Mouse (Mus musculus): ENCODE data around the gene Cd55b.
"Not testable (repeated sequence)": the region's sequence is repeated elsewhere in the genome, so short reads cannot be mapped to it uniquely, and the experiment has no call there.

The Cd55b gene

DNA sequence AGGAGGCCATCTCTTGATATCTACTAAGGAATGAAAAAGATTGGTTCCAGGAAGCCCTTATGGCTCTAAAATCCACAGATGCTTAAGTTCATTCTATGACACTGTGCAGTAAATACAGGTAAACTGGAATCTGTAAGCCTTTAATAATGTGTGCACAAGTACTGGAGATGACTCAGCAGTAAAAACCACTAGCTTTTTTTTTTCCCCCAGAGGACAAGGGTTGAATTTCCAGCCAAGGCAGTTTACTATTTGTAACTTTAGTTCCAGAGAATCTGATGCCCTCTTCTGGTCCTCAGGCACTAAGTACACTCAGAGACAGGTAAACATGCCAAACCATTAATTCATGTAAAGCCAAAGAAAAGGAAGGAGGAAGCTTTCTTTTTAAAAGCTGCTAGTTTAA lies 25.7 kb downstream of the Cd55b start:
- not testable (repeated sequence) for H3K27me3 ChIP-seq (ENCODE audit: insufficient read depth, low read length); H3K9me3 ChIP-seq (ENCODE audit: low read length); H3K36me3 ChIP-seq (ENCODE audit: insufficient read depth, low read length); H3K4me3 ChIP-seq (replicated peaks; ENCODE audit: low read length); H3K4me1 ChIP-seq (replicated peaks; ENCODE audit: low read depth, low read length)

DNA sequence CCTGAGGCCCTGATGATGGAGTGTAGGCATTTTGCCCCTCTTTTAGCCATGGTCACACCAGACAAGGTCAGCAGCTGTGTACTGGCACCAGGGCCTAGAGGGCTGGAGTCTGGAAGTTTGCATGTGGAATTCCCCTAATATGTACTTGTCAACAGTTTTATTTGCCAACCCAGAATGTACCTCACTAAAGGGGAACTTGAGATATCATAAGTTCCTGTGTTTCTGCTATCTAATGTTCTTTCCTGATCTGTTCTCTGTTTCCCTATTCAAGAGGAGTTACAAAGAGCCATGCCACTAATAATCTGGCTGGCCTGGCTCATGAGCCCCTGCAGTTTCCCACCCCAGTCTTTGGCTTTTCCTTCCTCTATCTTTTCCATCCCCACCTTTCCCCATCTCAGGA lies 35.5 kb downstream of the Cd55b start:
- H3K4me3 ChIP-seq (replicated peaks; ENCODE audit: low read length); H3K4me1 ChIP-seq (replicated peaks; ENCODE audit: low read depth, low read length); H3K27me3 ChIP-seq (ENCODE audit: insufficient read depth, low read length); H3K36me3 ChIP-seq (ENCODE audit: insufficient read depth, low read length): not testable (repeated sequence)
- peaks cover 19% of the 10 kb centered on the region for H3K9me3 ChIP-seq (ENCODE audit: low read length)

DNA sequence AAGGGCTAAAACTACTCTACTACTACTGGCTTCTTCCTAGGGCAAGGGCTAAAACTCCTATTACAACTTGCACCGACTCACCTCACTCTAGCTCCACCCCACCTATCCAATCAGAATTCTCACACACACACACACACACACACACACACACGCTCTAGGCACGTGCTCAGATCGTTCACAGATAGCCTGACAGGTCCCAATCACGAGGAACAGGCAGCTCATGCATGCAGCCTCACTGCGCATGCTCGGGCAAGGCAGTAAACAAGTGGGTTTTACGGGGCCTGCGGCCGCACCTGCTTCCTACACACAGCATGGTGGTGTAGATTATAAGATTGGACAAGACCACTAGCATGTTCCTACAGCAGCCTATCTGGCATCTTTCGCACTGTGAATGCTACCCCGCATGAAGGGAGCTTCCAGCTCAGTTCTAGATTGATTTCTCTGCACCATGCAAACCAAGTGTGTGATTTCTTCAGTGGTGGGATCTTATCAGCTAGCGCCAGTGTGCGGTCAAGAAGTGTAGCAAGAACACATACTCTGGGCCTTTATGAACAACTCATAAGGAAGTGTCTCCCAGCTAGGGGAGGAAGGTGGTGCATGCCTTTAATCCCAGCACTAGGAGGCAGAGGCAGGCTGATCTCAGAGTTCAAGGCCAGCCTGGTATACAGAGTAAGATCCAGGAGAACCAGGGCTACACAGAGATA lies 44.9 kb downstream of the Cd55b start:
- H3K4me1 ChIP-seq (replicated peaks; ENCODE audit: low read depth, low read length) = no peaks in the 10 kb centered on the region
- H3K27me3 ChIP-seq (ENCODE audit: insufficient read depth, low read length) = peaks cover 4% of the 10 kb centered on the region; the same call in 1 of the 2 replicates
- no peaks in the 10 kb centered on the region for H3K36me3 ChIP-seq (ENCODE audit: insufficient read depth, low read length)
- H3K4me3 ChIP-seq (replicated peaks; ENCODE audit: low read length) = no peak overlapping the region
- peaks cover 14% of the 10 kb centered on the region for H3K9me3 ChIP-seq (ENCODE audit: low read length)
- TF ChIP-seq POU5F1 (IDR thresholded peaks at IDR 0.05; ENCODE audit: borderline replicate concordance, low read length) = no peak

DNA sequence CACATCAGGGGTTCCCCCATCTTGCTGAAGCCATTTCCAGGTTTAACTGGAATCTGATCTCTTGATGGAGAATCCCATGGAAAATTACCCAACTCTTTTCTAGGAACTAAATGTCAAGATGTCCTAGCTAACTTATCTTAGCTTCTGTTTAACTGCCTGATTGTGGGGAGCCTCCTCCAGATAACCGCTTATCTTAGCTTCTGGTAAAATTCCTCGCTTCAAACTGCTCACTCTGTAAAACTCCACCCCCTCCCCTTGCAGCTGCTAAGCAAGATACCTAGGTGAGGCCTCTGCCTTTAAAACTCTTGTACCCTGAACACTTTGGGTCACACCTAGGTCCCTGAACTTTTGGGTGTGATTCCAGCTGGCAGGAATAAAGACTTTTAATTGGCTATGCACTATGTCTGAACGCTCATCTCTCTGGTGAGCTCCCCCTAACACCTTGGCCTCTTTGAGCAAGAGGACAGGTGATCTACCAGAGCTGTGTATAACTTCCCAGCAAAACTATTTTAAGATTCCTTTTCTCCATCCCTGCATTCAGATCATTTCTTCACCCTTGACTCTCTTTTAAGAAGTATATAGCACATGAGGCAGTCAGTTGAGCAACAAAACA lies 48.5 kb downstream of the Cd55b start:
- Histone ChIP-seq H3K4me3 (replicated peaks; ENCODE audit: low read length) (no peak overlapping the region), H3K4me1 (replicated peaks; ENCODE audit: low read depth, low read length) (no peaks in the 10 kb centered on the region), H3K9me3 (ENCODE audit: low read length) (no peaks in the 10 kb centered on the region), H3K36me3 (ENCODE audit: insufficient read depth, low read length) (no peaks in the 10 kb centered on the region), H3K27me3 (ENCODE audit: insufficient read depth, low read length) (peaks cover 4% of the 10 kb centered on the region; the same call in 1 of the 2 replicates)
- TF ChIP-seq NANOG (IDR thresholded peaks at IDR 0.05; ENCODE audit: borderline replicate concordance, low read length) (no peak), CTCF (conservative IDR thresholded peaks at IDR 0.05; ENCODE audit: low read length) (no peak), POU5F1 (IDR thresholded peaks at IDR 0.05; ENCODE audit: borderline replicate concordance, low read length) (no peak)

DNA sequence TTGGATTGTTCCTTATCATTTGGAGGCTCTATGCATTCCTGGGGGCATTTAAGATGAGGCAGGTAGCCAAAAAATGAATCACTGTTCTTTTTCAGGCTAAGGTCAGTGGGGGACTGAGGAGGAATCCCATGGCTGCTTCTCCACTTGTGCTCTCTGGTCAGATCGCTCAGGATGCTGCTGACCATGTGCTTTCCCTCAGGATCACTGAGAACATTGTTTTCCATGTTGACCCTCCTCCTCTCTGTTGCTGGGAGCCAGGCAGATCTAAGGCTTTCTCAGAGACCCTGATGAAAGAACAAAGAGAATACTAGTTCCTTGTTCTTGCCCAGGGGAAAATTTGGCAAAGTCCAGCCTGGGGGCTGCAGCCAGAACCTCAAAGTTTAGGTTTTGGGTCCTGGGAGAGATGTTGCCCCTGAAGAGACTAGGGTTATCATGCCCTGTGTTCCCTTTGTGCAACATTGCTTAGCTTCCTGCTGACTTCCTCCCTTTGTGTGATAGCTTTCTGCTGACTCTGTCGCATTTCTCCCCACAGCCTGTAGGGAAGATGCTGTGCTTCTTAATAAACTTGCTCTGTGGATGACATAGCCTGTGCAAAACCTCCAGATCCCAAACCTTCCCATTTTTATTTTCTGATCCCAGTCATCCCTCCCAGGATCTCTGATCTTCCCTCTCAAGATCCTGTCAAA lies 49.3 kb downstream of the Cd55b start:
- Histone ChIP-seq H3K4me3 (replicated peaks; ENCODE audit: low read length) (no peak overlapping the region), H3K9me3 (ENCODE audit: low read length) (no peaks in the 10 kb centered on the region), H3K36me3 (ENCODE audit: insufficient read depth, low read length) (no peaks in the 10 kb centered on the region), H3K27me3 (ENCODE audit: insufficient read depth, low read length) (peaks cover 4% of the 10 kb centered on the region; the same call in 1 of the 2 replicates), H3K4me1 (replicated peaks; ENCODE audit: low read depth, low read length) (no peaks in the 10 kb centered on the region)
- TF ChIP-seq POU5F1 (IDR thresholded peaks at IDR 0.05; ENCODE audit: borderline replicate concordance, low read length) (no peak), NANOG (IDR thresholded peaks at IDR 0.05; ENCODE audit: borderline replicate concordance, low read length) (no peak), CTCF (conservative IDR thresholded peaks at IDR 0.05; ENCODE audit: low read length) (no peak)

DNA sequence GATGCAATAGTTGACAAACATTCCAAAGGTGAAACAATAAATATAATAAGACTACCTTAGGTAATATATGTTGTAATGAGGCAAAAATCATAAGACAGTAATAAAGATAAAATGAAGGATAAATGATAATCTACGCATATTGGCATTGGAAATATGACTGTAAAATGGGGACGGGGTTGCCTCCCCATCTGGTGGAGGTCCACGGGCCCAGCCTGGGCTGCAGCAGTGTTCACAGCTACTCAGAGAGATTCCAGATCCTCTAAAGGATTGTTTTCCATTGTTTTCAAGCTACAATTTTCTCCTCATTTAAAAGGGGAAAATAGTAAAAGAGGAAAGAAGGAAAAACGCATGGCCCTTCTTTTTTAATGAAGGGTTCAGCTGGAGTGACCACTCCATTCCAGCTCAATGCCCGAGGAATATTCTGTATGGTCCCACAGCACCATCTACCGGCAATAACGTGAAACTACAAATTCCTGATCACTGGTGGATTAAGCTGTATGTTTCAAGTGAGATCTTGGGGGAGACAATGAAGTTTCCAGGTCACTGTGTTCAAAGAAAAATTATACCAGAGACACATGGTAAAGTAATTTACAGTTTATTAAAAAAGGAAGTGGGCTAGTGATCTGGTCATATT lies 50.8 kb downstream of the Cd55b start:
- no peak overlapping the region for H3K4me3 ChIP-seq (replicated peaks; ENCODE audit: low read length)
- H3K27me3 ChIP-seq (ENCODE audit: insufficient read depth, low read length) = peaks cover 4% of the 10 kb centered on the region; the same call in 1 of the 2 replicates
- no peaks in the 10 kb centered on the region for H3K4me1 ChIP-seq (replicated peaks; ENCODE audit: low read depth, low read length)
- no peaks in the 10 kb centered on the region for H3K36me3 ChIP-seq (ENCODE audit: insufficient read depth, low read length)
- H3K9me3 ChIP-seq (ENCODE audit: low read length) = no peaks in the 10 kb centered on the region
- TF ChIP-seq CTCF (conservative IDR thresholded peaks at IDR 0.05; ENCODE audit: low read length) (peak; percentile 73), POU5F1 (IDR thresholded peaks at IDR 0.05; ENCODE audit: borderline replicate concordance, low read length) (no peak), NANOG (IDR thresholded peaks at IDR 0.05; ENCODE audit: borderline replicate concordance, low read length) (no peak)

DNA sequence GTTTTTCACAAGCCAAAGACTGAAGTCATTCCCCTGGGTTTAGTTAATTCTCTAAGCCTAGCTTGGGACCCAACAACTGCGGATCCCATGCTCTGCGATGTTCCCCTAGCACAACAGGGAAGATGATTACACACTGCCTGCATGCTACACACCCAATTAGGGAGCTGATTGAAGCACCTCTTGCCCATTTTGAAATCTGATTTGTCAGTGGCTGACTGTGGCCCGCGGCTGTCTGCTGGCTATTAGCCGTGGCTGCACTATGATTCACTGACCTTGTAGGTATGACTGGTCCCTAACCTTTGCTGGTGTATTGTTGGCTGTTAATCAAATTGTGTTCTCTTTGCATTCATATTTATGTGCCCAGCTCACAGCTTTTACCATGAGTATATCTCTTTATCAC lies 51.5 kb downstream of the Cd55b start:
- no peaks in the 10 kb centered on the region for H3K36me3 ChIP-seq (ENCODE audit: insufficient read depth, low read length)
- TF ChIP-seq CTCF (conservative IDR thresholded peaks at IDR 0.05; ENCODE audit: low read length) (no peak), NANOG (IDR thresholded peaks at IDR 0.05; ENCODE audit: borderline replicate concordance, low read length) (no peak), POU5F1 (IDR thresholded peaks at IDR 0.05; ENCODE audit: borderline replicate concordance, low read length) (no peak)
- H3K27me3 ChIP-seq (ENCODE audit: insufficient read depth, low read length) = peaks cover 4% of the 10 kb centered on the region; the same call in 1 of the 2 replicates
- no peak overlapping the region for H3K4me3 ChIP-seq (replicated peaks; ENCODE audit: low read length)
- H3K9me3 ChIP-seq (ENCODE audit: low read length) = no peaks in the 10 kb centered on the region
- H3K4me1 ChIP-seq (replicated peaks; ENCODE audit: low read depth, low read length) = no peaks in the 10 kb centered on the region

DNA sequence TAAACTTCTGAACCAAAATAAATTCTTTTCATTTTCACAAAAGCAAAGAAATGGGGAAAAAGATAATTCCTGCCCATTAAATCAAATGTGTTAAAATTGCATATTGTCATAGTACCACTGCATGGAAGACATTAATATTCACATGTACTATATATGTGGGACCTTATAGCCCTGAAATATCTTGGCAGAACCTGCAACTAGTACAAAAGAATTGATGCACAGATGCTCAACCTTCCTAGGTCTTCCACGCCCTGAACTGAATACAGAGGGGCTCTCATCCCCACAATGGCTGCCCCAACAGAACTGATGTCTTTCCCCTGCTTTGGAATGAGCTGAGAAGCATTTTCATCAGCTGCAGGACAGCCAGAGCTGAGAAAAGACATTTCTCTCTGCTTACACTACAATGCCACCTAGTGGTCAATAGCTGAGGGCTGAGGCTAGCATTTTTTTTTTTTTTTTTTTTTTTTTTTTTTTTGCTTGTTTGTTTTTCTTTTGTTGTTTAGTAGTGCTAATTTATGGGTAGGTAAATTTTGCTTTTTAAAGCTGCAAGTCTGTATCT lies 72.7 kb downstream of the Cd55b start:
- H3K36me3 ChIP-seq (ENCODE audit: insufficient read depth, low read length) = no peaks in the 10 kb centered on the region
- H3K9me3 ChIP-seq (ENCODE audit: low read length) = peaks cover 15% of the 10 kb centered on the region; the same call in 1 of the 2 replicates
- H3K4me1 ChIP-seq (replicated peaks; ENCODE audit: low read depth, low read length) = 0 out of 2 replicates have a peak, but pooled peaks cover 6% of the 10 kb centered on the region
- no peaks in the 10 kb centered on the region for H3K27me3 ChIP-seq (ENCODE audit: insufficient read depth, low read length)
- TF ChIP-seq NANOG (IDR thresholded peaks at IDR 0.05; ENCODE audit: borderline replicate concordance, low read length) (no peak), CTCF (conservative IDR thresholded peaks at IDR 0.05; ENCODE audit: low read length) (peak; percentile 76)
- H3K4me3 ChIP-seq (replicated peaks; ENCODE audit: low read length) = no peak overlapping the region

Measured in E14TG2a.4 (cell line).